Mouse (Mus musculus): Measurements from ENCODE around the gene Zfp799. TPM values are rescaled to one million over a fixed set of nuclear protein-coding genes. Genes with fewer than 3 reads are reported as not detected.
A peak's percentile ranks its signal among the peaks of the same experiment; 100 is the strongest.

The Zfp799 gene
- polyA plus RNA-seq, 1 experiment from 2014 or later: 7.0 TPM

GRCm38 (mm10) chr17:32787436-32788093 is 42.5 kb downstream of the Zfp799 start:
- DNase-seq (ENCODE audit: low spot score): no peak

DNA sequence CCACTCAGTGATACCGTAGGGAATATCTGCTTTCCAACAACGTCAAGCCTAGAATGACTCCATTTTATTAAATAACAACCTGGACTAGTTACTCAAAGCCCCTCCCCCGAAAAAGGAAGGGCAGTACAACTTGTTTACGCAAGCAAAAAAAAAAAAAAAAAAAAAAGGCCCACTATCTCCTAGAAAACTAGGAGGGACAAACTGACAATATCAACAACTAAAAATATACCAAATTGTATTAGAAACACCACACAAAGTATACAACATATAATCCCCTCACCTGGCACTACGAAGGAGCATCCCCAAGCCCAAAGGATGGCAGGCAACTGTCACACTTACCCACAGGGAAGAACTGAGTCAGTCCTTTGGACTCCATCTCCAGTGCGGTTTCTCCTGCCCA is 43.1 kb downstream of the Zfp799 start:
- DNase-seq (ENCODE audit: low spot score): no peak

DNA sequence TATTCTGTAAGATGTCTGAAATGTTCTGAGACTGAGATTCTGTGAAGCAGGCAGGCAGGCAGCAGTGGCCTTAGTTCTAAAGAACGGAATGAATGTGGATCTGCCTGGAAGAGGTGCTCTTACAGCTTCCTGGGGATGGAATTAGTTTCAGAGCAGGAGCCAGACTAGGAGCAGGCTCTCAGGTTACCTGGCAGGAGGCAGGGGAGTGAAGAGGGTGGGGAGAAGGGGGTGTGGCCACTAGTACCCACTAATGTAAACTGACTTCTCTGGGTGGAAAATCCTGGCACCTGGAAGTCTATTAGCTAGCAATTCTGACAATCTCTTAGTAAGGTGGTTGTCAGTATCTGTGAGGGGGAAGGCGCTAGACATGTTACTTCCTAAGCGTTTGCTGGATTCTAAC is 44.4 kb downstream of the Zfp799 start:
- DNase-seq (ENCODE audit: low spot score): no peak

- no peak for DNase-seq (ENCODE audit: low spot score)
These were observed 52.5 kb downstream of the Zfp799 start for GRCm38 (mm10) chr17:32777564-32777963.

DNA sequence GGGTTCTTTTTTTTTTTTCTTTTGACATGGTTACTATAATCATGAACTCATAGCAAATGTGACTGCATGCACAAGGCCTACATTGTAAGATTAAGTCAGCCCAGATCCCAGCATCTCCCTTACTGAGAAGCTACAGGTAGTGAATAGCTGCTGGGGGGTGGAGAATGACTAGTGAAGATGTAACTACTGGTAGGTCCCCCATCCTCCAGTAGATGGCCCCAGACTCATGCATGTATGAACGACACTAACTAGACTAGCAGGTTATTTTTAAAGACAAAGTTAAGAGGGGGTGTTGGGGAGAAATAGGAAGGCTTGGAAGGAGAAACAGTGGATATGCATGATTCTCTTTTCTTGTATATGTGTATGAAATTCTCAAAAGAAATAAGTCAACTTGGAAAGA is 58.8 kb downstream of the Zfp799 start:
- DNase-seq (ENCODE audit: low spot score): peak; percentile 15

DNA sequence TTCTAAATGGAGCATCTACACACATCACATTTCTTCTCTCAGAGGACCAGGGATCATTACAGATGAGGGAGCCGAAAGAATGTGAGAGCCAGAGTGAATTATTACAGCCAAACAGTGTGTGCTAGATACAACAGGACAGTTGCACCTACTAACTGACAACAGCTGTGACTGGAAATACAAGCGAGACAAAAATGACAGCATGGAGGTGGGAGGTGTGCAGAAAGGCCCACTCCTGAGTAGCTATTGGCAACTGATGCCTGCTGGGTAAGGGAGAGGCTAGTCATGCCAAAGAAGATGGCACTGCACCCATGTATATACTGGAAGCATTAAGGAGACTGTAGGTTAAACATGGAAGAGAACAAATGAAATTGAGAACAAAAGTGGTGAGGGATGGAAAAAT is 63.6 kb downstream of the Zfp799 start:
- no peak for DNase-seq (ENCODE audit: low spot score)

Other genes with a start within 250 kb of the Zfp799 start
- not detected in 2 replicates for gene Cyp4f37, start 209.0 kb downstream of the Zfp799 start, polyA plus RNA-seq (2015; fragmentation: Nextera tagmentation; extraction: Ambion mirVana)
- not detected in 2 replicates for gene Cyp4f40, start 171.4 kb downstream of the Zfp799 start, polyA plus RNA-seq (2015; fragmentation: Nextera tagmentation; extraction: Ambion mirVana)
- 0.05 TPM in 1 of 2 replicates, not detected in the other for gene Cyp4f15, start 144.6 kb downstream of the Zfp799 start, polyA plus RNA-seq (2015; fragmentation: Nextera tagmentation; extraction: Ambion mirVana)
- 26.8 and 32.7 TPM in 2 replicates for gene Zfp871, start 42.0 kb downstream of the Zfp799 start, polyA plus RNA-seq (2015; fragmentation: Nextera tagmentation; extraction: Ambion mirVana)
- 0.05 and 0.21 TPM in 2 replicates for gene Zfp811, start 20.3 kb downstream of the Zfp799 start, polyA plus RNA-seq (2015; fragmentation: Nextera tagmentation; extraction: Ambion mirVana)
- 1.2 and 1.9 TPM in 2 replicates for gene Zfp870, start 61.4 kb upstream of the Zfp799 start, polyA plus RNA-seq (2015; fragmentation: Nextera tagmentation; extraction: Ambion mirVana)
- 0.06 and 0.17 TPM in 2 replicates for gene Cyp4f14, start 87.1 kb upstream of the Zfp799 start, polyA plus RNA-seq (2015; fragmentation: Nextera tagmentation; extraction: Ambion mirVana)
- gene Cyp4f13, start 117.1 kb upstream of the Zfp799 start, polyA plus RNA-seq (2015; fragmentation: Nextera tagmentation; extraction: Ambion mirVana): 11.1 and 14.0 TPM in 2 replicates
- 19.5 and 20.6 TPM in 2 replicates for gene Zfp472, start 135.6 kb upstream of the Zfp799 start, polyA plus RNA-seq (2015; fragmentation: Nextera tagmentation; extraction: Ambion mirVana)
- gene Zfp952, start 162.9 kb upstream of the Zfp799 start, polyA plus RNA-seq (2015; fragmentation: Nextera tagmentation; extraction: Ambion mirVana): 10.6 and 11.0 TPM in 2 replicates
- gene Zfp763, start 203.1 kb upstream of the Zfp799 start, polyA plus RNA-seq (2015; fragmentation: Nextera tagmentation; extraction: Ambion mirVana): 7.8 and 8.1 TPM in 2 replicates
- not detected in 2 replicates for gene 4921501E09Rik, start 237.8 kb upstream of the Zfp799 start, polyA plus RNA-seq (2015; fragmentation: Nextera tagmentation; extraction: Ambion mirVana)

Data from thymus, postnatal 0 days (tissue).